ENCODE assay signal across 18 mouse cellular contexts in the genomic region with DNA sequence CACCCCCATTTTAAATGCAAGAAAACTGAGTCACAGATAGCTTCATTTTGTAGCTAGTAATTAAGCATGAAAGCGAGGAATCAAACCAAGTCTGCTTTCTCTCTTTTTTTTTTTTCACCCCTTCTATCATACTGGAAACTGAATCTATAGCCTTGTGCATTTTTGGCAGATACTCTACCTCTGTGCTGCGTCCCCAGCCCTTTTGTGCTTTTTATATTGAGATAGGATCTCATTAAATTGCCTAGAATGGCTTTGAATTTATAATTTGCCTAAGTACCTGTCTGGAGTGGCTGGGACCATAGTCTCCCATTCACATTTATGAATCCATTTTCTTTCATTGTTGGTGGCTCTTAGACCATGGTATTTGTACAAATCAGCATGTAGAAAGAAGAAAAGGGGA.
DNase-seq lines count a peak whose midpoint lies in the region; ATAC-seq and TF ChIP-seq lines count a peak whose summit lies in the region.
"Had no signal": no experiment of that assay in that cellular context is flagged by ENCODE, and none has a peak within 500 bp of the region (broad histone marks: within the 10 kb centered on the region; RNA-seq: fewer than 3 reads in every experiment).

No protein-coding gene starts in this region.

- no peaks in the 10 kb centered on the region for H3K27me3 ChIP-seq in forebrain, embryonic 14.5 days (replicated peaks; ENCODE audit: control insufficient read depth, insufficient read depth, low read length)
- no peaks in the 10 kb centered on the region for H3K27me3 ChIP-seq in forebrain, postnatal 0 days (ENCODE audit: insufficient read depth, low read length)
- no peaks in the 10 kb centered on the region for H3K27me3 ChIP-seq in limb, embryonic 13.5 days
- no peaks in the 10 kb centered on the region for H3K27me3 ChIP-seq in limb, embryonic 10.5 days (ENCODE audit: low read depth, poor library complexity, severe bottlenecking)
- H3K27me3 ChIP-seq in forebrain, embryonic 16.5 days (replicated peaks; ENCODE audit: control insufficient read depth, insufficient read depth, low read length) = no peaks in the 10 kb centered on the region
- H3K27me3 ChIP-seq: CH12.LX; embryonic facial prominence, embryonic 13.5 days; hindbrain, embryonic 13.5 days; intestine, embryonic 15.5 days; Patski had no signal

- peaks cover 22% of the 10 kb centered on the region for H3K4me1 ChIP-seq in forebrain, embryonic 14.5 days (ENCODE audit: control insufficient read depth, insufficient read depth, low read length)
- no peaks in the 10 kb centered on the region for H3K4me1 ChIP-seq in forebrain, postnatal 0 days (ENCODE audit: insufficient read depth)
- peaks cover 22% of the 10 kb centered on the region for H3K4me1 ChIP-seq in limb, embryonic 13.5 days
- no peaks in the 10 kb centered on the region for H3K4me1 ChIP-seq in limb, embryonic 10.5 days
- H3K4me1 ChIP-seq in forebrain, embryonic 16.5 days (replicated peaks; ENCODE audit: control insufficient read depth, insufficient read depth, low read length) = peaks cover 13% of the 10 kb centered on the region
- H3K4me1 ChIP-seq: intestine, embryonic 15.5 days had no signal

- H3K36me3 ChIP-seq in forebrain, embryonic 14.5 days (ENCODE audit: control insufficient read depth, insufficient read depth, low read length) = no peaks in the 10 kb centered on the region
- no peaks in the 10 kb centered on the region for H3K36me3 ChIP-seq in forebrain, postnatal 0 days (ENCODE audit: insufficient read depth)
- no peaks in the 10 kb centered on the region for H3K36me3 ChIP-seq in limb, embryonic 13.5 days
- no peaks in the 10 kb centered on the region for H3K36me3 ChIP-seq in limb, embryonic 10.5 days
- no peaks in the 10 kb centered on the region for H3K36me3 ChIP-seq in forebrain, embryonic 16.5 days (ENCODE audit: control insufficient read depth, insufficient read depth)
- H3K36me3 ChIP-seq: embryonic facial prominence, embryonic 13.5 days; hindbrain, embryonic 13.5 days; intestine, embryonic 15.5 days had no signal

- DNase-seq in forebrain, embryonic 14.5 days (ENCODE audit: low spot score) = peak; percentile 70
- DNase-seq in forebrain, postnatal 0 days = no peak
- DNase-seq in limb, embryonic 10.5 days (ENCODE audit: low spot score) = no peak
- peak; percentile 82 for DNase-seq in brain, embryonic 14.5 days (ENCODE audit: low read depth)
- no peak for DNase-seq in left cerebral cortex, postnatal 25 days (ENCODE audit: low spot score in 2 of 2)
- DNase-seq in heart, adult 9 months (ENCODE audit: low spot score in 2 of 2) = no peak
- DNase-seq: adrenal gland, postnatal 14 days; cerebellum, adult 18-20 months; cerebellum, adult 9-11 months; cerebellum, postnatal 36 days had no signal

- H3K4me2 ChIP-seq in forebrain, embryonic 14.5 days (ENCODE audit: low read length) = 0 out of 2 replicates have a peak overlapping the region, but pooled peaks have one; percentile 0
- no peak overlapping the region for H3K4me2 ChIP-seq in forebrain, postnatal 0 days (ENCODE audit: low read depth)
- H3K4me2 ChIP-seq in limb, embryonic 13.5 days (replicated peaks) = no peak overlapping the region
- no peak overlapping the region for H3K4me2 ChIP-seq in forebrain, embryonic 16.5 days (ENCODE audit: low read length)
- H3K4me2 ChIP-seq: embryonic facial prominence, embryonic 13.5 days; hindbrain, embryonic 13.5 days; intestine, embryonic 15.5 days had no signal

- ATAC-seq in forebrain, embryonic 14.5 days = peak; percentile 45
- ATAC-seq in forebrain, postnatal 0 days = no peak
- no peak for ATAC-seq in limb, embryonic 13.5 days (ENCODE audit: low FRiP score, low read depth)
- peak; percentile 29 for ATAC-seq in forebrain, embryonic 16.5 days
- ATAC-seq: activated CD4-positive, CD25-positive, alpha-beta regulatory T cell, adult 4 months; Patski had no signal

- WGBS in forebrain, embryonic 14.5 days = 14% methylated on average over 2 of the region's 2 CpGs
- WGBS in forebrain, postnatal 0 days = 29% methylated on average over 2 of the region's 2 CpGs
- WGBS in limb, embryonic 13.5 days = 82% methylated on average over 2 of the region's 2 CpGs
- 92% methylated on average over 2 of the region's 2 CpGs for WGBS in limb, embryonic 10.5 days
- 14% methylated on average over 2 of the region's 2 CpGs for WGBS in forebrain, embryonic 16.5 days

- no peak overlapping the region for H3K4me3 ChIP-seq in forebrain, embryonic 14.5 days (ENCODE audit: low read depth, low read length)
- H3K4me3 ChIP-seq in forebrain, postnatal 0 days (ENCODE audit: low read depth, low read length) = no peak overlapping the region
- H3K4me3 ChIP-seq in limb, embryonic 13.5 days = no peak overlapping the region
- H3K4me3 ChIP-seq in limb, embryonic 10.5 days = no peak overlapping the region
- no peak overlapping the region for H3K4me3 ChIP-seq in forebrain, embryonic 16.5 days (replicated peaks; ENCODE audit: low read length)
- H3K4me3 ChIP-seq: embryonic facial prominence, embryonic 13.5 days; hindbrain, embryonic 13.5 days; intestine, embryonic 15.5 days had no signal

- no peak overlapping the region for H3K9ac ChIP-seq in forebrain, embryonic 14.5 days (ENCODE audit: low read length)
- H3K9ac ChIP-seq in forebrain, postnatal 0 days = no peak overlapping the region
- H3K9ac ChIP-seq in limb, embryonic 13.5 days = no peak overlapping the region
- no peak overlapping the region for H3K9ac ChIP-seq in forebrain, embryonic 16.5 days (replicated peaks; ENCODE audit: low read depth, low read length)
- H3K9ac ChIP-seq: embryonic facial prominence, embryonic 13.5 days; hindbrain, embryonic 13.5 days; intestine, embryonic 15.5 days had no signal

- intact Hi-C loops in left cerebral cortex, postnatal 25 days (cut with DNase I) = no loop called here

- TF ChIP-seq CTCF in forebrain, postnatal 0 days (IDR thresholded peaks at IDR 0.05; ENCODE audit: low read depth) = no peak
- no peak for TF ChIP-seq CTCF in brain, embryonic 14.5 days (IDR thresholded peaks at IDR 0.05; ENCODE audit: borderline replicate concordance, extremely low read depth, insufficient read depth, insufficient read length)

- no peaks in the 10 kb centered on the region for H3K9me3 ChIP-seq in forebrain, embryonic 14.5 days (replicated peaks; ENCODE audit: control insufficient read depth, low read length)
- no peaks in the 10 kb centered on the region for H3K9me3 ChIP-seq in forebrain, postnatal 0 days (ENCODE audit: low read length)
- no peaks in the 10 kb centered on the region for H3K9me3 ChIP-seq in limb, embryonic 13.5 days
- no peaks in the 10 kb centered on the region for H3K9me3 ChIP-seq in limb, embryonic 10.5 days (replicated peaks)
- no peaks in the 10 kb centered on the region for H3K9me3 ChIP-seq in forebrain, embryonic 16.5 days (ENCODE audit: control insufficient read depth, low read length)
- H3K9me3 ChIP-seq: embryonic facial prominence, embryonic 13.5 days; hindbrain, embryonic 13.5 days; intestine, embryonic 15.5 days had no signal

- no peak for TF ChIP-seq POLR2A in brain, embryonic 14.5 days (IDR thresholded peaks at IDR 0.05; ENCODE audit: borderline replicate concordance, extremely low read depth, insufficient read depth, insufficient read length, poor library complexity, severe bottlenecking)

- peak overlapping the region; percentile 35; the same call in 1 of the 2 replicates for H3K27ac ChIP-seq in forebrain, embryonic 14.5 days (ENCODE audit: low read depth, low read length)
- no peak overlapping the region for H3K27ac ChIP-seq in forebrain, postnatal 0 days (ENCODE audit: low read depth, low read length)
- 0 out of 2 replicates have a peak overlapping the region, but pooled peaks have one; percentile 48 for H3K27ac ChIP-seq in limb, embryonic 13.5 days
- no peak overlapping the region for H3K27ac ChIP-seq in limb, embryonic 10.5 days
- peak overlapping the region; percentile 53 for H3K27ac ChIP-seq in forebrain, embryonic 16.5 days (ENCODE audit: low read length)
- H3K27ac ChIP-seq: embryonic facial prominence, embryonic 13.5 days; intestine, embryonic 15.5 days had no signal

Comparison
In these comparisons a context has a peak if more than half of its experiments do, and no peak if none do; other contexts are left out.
1. ATAC-seq: peak in forebrain, embryonic 14.5 days (single experiment) and forebrain, embryonic 16.5 days (single experiment); none in forebrain, postnatal 0 days (single experiment) and limb, embryonic 13.5 days (single experiment).
2. DNase-seq: peak in forebrain, embryonic 14.5 days (single experiment) and brain, embryonic 14.5 days (single experiment); none in forebrain, postnatal 0 days (single experiment), limb, embryonic 10.5 days (single experiment), left cerebral cortex, postnatal 25 days (0 of 2) and heart, adult 9 months (0 of 2).
3. H3K27ac ChIP-seq: peak in forebrain, embryonic 14.5 days (single experiment), limb, embryonic 13.5 days (single experiment) and forebrain, embryonic 16.5 days (single experiment); none in forebrain, postnatal 0 days (single experiment) and limb, embryonic 10.5 days (single experiment).